In the genomic region with DNA sequence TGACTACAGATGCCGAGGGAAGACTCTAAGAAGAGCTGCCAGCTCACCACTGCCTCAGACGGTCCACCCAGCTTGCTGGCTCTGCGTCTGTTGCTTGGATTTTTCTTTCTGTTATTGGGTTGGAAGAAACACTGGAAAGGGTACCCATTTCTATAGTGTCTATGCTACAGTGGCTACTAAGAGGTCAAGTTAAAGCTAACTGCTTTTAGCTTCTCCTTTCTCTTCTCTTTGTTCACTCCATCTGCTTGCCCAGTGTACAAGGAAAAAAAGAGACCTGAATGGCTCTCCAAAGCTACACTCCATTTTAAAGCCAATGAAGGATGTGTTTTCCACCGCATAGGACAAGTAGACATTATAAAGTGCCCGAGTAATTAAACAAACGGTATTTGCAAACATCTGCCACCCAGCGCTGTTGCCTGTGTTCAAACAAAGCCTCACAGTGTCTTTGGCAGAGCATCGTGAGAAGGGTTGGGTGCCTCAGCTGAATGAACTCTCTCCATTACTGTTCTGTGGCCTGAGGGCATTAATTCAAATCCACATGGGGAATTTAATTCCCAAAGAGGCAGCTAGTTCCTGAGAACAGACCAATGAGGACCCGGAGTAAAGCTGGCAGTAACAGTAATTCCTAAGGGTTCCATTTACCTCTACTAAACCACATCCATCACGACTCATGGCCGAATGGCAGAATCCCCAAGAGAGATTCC, we compare ENCODE assay signal across 21 mouse cellular contexts.
A peak's percentile ranks its signal among the peaks of the same experiment; 100 is the strongest.
DNase-seq lines count a peak whose midpoint lies in the region; ATAC-seq lines count a peak whose summit lies in the region.
"Had no signal": no experiment of that assay in that cellular context is flagged by ENCODE, and none has a peak within 500 bp of the region (broad histone marks: within the 10 kb centered on the region; RNA-seq: fewer than 3 reads in every experiment).

No protein-coding gene starts in this region.

- peak; percentile 66 for DNase-seq in forebrain, embryonic 14.5 days (ENCODE audit: low spot score)
- DNase-seq in forebrain, embryonic 10.5 days (ENCODE audit: extremely low spot score, low spot score), result no peak
- peak; percentile 16 for DNase-seq in 3T3-L1 (ENCODE audit: low read depth, low spot score)
- no peak for DNase-seq in hindbrain, embryonic 10.5 days (ENCODE audit: low spot score)
- peak; percentile 54 for DNase-seq in mesoderm, embryonic 11.5 days (ENCODE audit: low read depth, low spot score)
- no peak for DNase-seq in frontal cortex, postnatal 36 days (ENCODE audit: low spot score in 2 of 2)
- no peak for DNase-seq in layer of hippocampus, adult 18-20 months (ENCODE audit: low spot score in 2 of 2)
- no peak for DNase-seq in adrenal gland, postnatal 14 days
- DNase-seq: adrenal gland, adult 2 months; B cell, adult 2 months; cerebellum, adult 2 months; lung, postnatal 36 days; right cerebral cortex, postnatal 14 days; thymus, postnatal 36 days had no signal

- ATAC-seq in forebrain, embryonic 14.5 days, result peak; percentile 68; the same call in 1 of the 2 replicates

- H3K36me3 ChIP-seq in forebrain, embryonic 14.5 days (ENCODE audit: control insufficient read depth, insufficient read depth, low read length), result no peaks in the 10 kb centered on the region
- H3K36me3 ChIP-seq in forebrain, embryonic 10.5 days (replicated peaks), result no peaks in the 10 kb centered on the region
- no peaks in the 10 kb centered on the region for H3K36me3 ChIP-seq in hindbrain, embryonic 10.5 days
- H3K36me3 ChIP-seq: embryonic facial prominence, embryonic 13.5 days; heart, embryonic 13.5 days; kidney, embryonic 15.5 days; limb, embryonic 13.5 days; liver, embryonic 15.5 days had no signal

- 54% methylated on average over 11 of the region's 11 CpGs for whole genome bisulfite sequencing in forebrain, embryonic 14.5 days
- WGBS in forebrain, embryonic 10.5 days, result 83% methylated on average over 11 of the region's 11 CpGs
- WGBS in hindbrain, embryonic 10.5 days, result 81% methylated on average over 11 of the region's 11 CpGs

- H3K4me2 ChIP-seq in forebrain, embryonic 14.5 days (ENCODE audit: low read length), result no peak overlapping the region
- H3K4me2 ChIP-seq: embryonic facial prominence, embryonic 13.5 days; heart, embryonic 13.5 days; kidney, embryonic 15.5 days; limb, embryonic 13.5 days; liver, embryonic 15.5 days had no signal

- no peak overlapping the region for H3K9ac ChIP-seq in forebrain, embryonic 14.5 days (ENCODE audit: low read length)
- H3K9ac ChIP-seq: embryonic facial prominence, embryonic 13.5 days; heart, embryonic 13.5 days; kidney, embryonic 15.5 days; limb, embryonic 13.5 days; liver, embryonic 15.5 days had no signal

- H3K4me3 ChIP-seq in forebrain, embryonic 14.5 days (ENCODE audit: low read depth, low read length), result no peak overlapping the region
- no peak overlapping the region for H3K4me3 ChIP-seq in forebrain, embryonic 10.5 days
- no peak overlapping the region for H3K4me3 ChIP-seq in hindbrain, embryonic 10.5 days
- H3K4me3 ChIP-seq: embryonic facial prominence, embryonic 13.5 days; heart, embryonic 13.5 days; kidney, embryonic 15.5 days; layer of hippocampus, adult 2 months; left cerebral cortex, adult 2 months; limb, embryonic 13.5 days; liver, embryonic 15.5 days had no signal

- H3K9me3 ChIP-seq in forebrain, embryonic 14.5 days (replicated peaks; ENCODE audit: control insufficient read depth, low read length), result no peaks in the 10 kb centered on the region
- no peaks in the 10 kb centered on the region for H3K9me3 ChIP-seq in forebrain, embryonic 10.5 days
- no peaks in the 10 kb centered on the region for H3K9me3 ChIP-seq in hindbrain, embryonic 10.5 days
- H3K9me3 ChIP-seq: embryonic facial prominence, embryonic 13.5 days; heart, embryonic 13.5 days; kidney, embryonic 15.5 days; limb, embryonic 13.5 days; liver, embryonic 15.5 days had no signal

- no peaks in the 10 kb centered on the region for H3K27me3 ChIP-seq in forebrain, embryonic 14.5 days (replicated peaks; ENCODE audit: control insufficient read depth, insufficient read depth, low read length)
- H3K27me3 ChIP-seq in forebrain, embryonic 10.5 days (ENCODE audit: poor library complexity, severe bottlenecking), result no peaks in the 10 kb centered on the region
- no peaks in the 10 kb centered on the region for H3K27me3 ChIP-seq in hindbrain, embryonic 10.5 days (ENCODE audit: insufficient read depth, poor library complexity, severe bottlenecking)
- H3K27me3 ChIP-seq: embryonic facial prominence, embryonic 13.5 days; heart, embryonic 13.5 days; kidney, embryonic 15.5 days; limb, embryonic 13.5 days; liver, embryonic 15.5 days had no signal

- H3K27ac ChIP-seq in forebrain, embryonic 14.5 days (ENCODE audit: low read depth, low read length), result no peak overlapping the region
- no peak overlapping the region for H3K27ac ChIP-seq in forebrain, embryonic 10.5 days
- peak overlapping the region; percentile 45; the same call in 1 of the 2 replicates for H3K27ac ChIP-seq in hindbrain, embryonic 10.5 days
- H3K27ac ChIP-seq: embryonic facial prominence, embryonic 13.5 days; heart, embryonic 13.5 days; kidney, embryonic 15.5 days; layer of hippocampus, adult 2 months; left cerebral cortex, adult 2 months; limb, embryonic 13.5 days; liver, embryonic 15.5 days had no signal

- peaks cover 13% of the 10 kb centered on the region for H3K4me1 ChIP-seq in forebrain, embryonic 14.5 days (ENCODE audit: control insufficient read depth, insufficient read depth, low read length)
- peaks cover 37% of the 10 kb centered on the region for H3K4me1 ChIP-seq in forebrain, embryonic 10.5 days
- H3K4me1 ChIP-seq in hindbrain, embryonic 10.5 days (replicated peaks), result peaks cover 35% of the 10 kb centered on the region
- H3K4me1 ChIP-seq: liver, embryonic 15.5 days had no signal

Comparison
In these comparisons a context has a peak if more than half of its experiments do, and no peak if none do; other contexts are left out.
1. DNase-seq: peak in forebrain, embryonic 14.5 days (single experiment), 3T3-L1 (single experiment) and mesoderm, embryonic 11.5 days (single experiment); none in forebrain, embryonic 10.5 days (single experiment), hindbrain, embryonic 10.5 days (single experiment), frontal cortex, postnatal 36 days (0 of 2), layer of hippocampus, adult 18-20 months (0 of 2) and adrenal gland, postnatal 14 days (single experiment).